Mouse (Mus musculus) heart, embryonic 13.5 days (tissue): ENCODE data around the gene Gm9913. TPM values are rescaled to one million over a fixed set of nuclear protein-coding genes. Genes with fewer than 3 reads are reported as not detected.

ENCODE experiments used
- ATAC-seq: fragments of 200-750 bp; cut with Nextera tagmentation; 2 replicates; pipeline ENCODE4 v1.8.0; 2017; ENCODE audit warnings: moderate TSS enrichment; ENCODE audit not compliant: insufficient number of reproducible peaks, low FRiP score, low TSS enrichment; ENCODE audit errors: extremely low read depth
- H3K27ac ChIP-seq: fragments of 300-500 bp; sonication (generic); replicated peaks from 2 replicates; pipeline ENCODE4 v1.5.1; 2015; ENCODE audit warnings: moderate library complexity, mild to moderate bottlenecking, inconsistent platforms
- H3K27me3 ChIP-seq: fragments of 300-500 bp; sonication (generic); replicated peaks from 2 replicates; pipeline ENCODE4 v1.6.1; 2015; ENCODE audit warnings: mild to moderate bottlenecking, inconsistent platforms
- H3K36me3 ChIP-seq: fragments of 300-500 bp; sonication (generic); 2 replicates; pipeline ENCODE4 v1.6.1; 2015; ENCODE audit warnings: mild to moderate bottlenecking, inconsistent platforms
- H3K4me1 ChIP-seq: fragments of 300-500 bp; sonication (generic); 2 replicates; pipeline ENCODE4 v1.6.1; 2015; ENCODE audit warnings: inconsistent platforms
- H3K4me2 ChIP-seq: fragments of 300-500 bp; sonication (generic); 2 replicates; pipeline ENCODE4 v1.6.1; 2015; ENCODE audit warnings: inconsistent platforms, mild to moderate bottlenecking, moderate library complexity
- H3K4me3 ChIP-seq: fragments of 300-500 bp; sonication (generic); 2 replicates; pipeline ENCODE4 v1.5.1; 2015; ENCODE audit warnings: moderate library complexity, mild to moderate bottlenecking, inconsistent platforms
- H3K9ac ChIP-seq: fragments of 300-500 bp; sonication (generic); 2 replicates; pipeline ENCODE4 v1.6.1; 2015; ENCODE audit warnings: inconsistent platforms, mild to moderate bottlenecking, moderate library complexity
- H3K9me3 ChIP-seq: fragments of 300-500 bp; sonication (generic); 2 replicates; pipeline ENCODE4 v1.6.1; 2016; ENCODE audit warnings: inconsistent platforms
- WGBS: fragments of 180-500 bp; shearing (Covaris S2); methylation state at CpG from one replicate; pipeline ENCODE4 v1.1.7; 2015; ENCODE audit warnings: mixed read lengths; 5-methylcytosine and 5-hydroxymethylcytosine counted together
- polyA plus RNA-seq: library from polyadenylated mRNA; unstranded; fragments of >200 nt; fragmentation: Nextera tagmentation; extraction: Ambion mirVana; gene quantifications from 2 replicates; pipeline ENCODE4 v1.2.1, GENCODE M21; 2015

The Gm9913 gene
- polyA plus RNA-seq, 1 experiment from 2014 or later, result 0.17 TPM

- H3K4me2 ChIP-seq, result no peak overlapping the region
- H3K9me3 ChIP-seq, result no peaks in the 10 kb centered on the region
- no peak overlapping the region for H3K27ac ChIP-seq
- no peaks in the 10 kb centered on the region for H3K27me3 ChIP-seq
- H3K4me3 ChIP-seq, result no peak overlapping the region
- no peak overlapping the region for H3K9ac ChIP-seq
- peaks cover 27% of the 10 kb centered on the region for H3K4me1 ChIP-seq
- peaks cover 34% of the 10 kb centered on the region for H3K36me3 ChIP-seq
- ATAC-seq, result no peak
- 70% methylated on average over 7 of the region's 7 CpGs for WGBS
These were observed 6.7 kb upstream of the Gm9913 start for GRCm38 (mm10) chr2:125498216-125498615.

GRCm38 (mm10) chr2:125501526-125501925 lies 3.4 kb upstream of the Gm9913 start:
- ATAC-seq, result no peak
- peaks cover 17% of the 10 kb centered on the region for H3K4me1 ChIP-seq
- 0 out of 2 replicates have a peak, but pooled peaks cover 5% of the 10 kb centered on the region for H3K27me3 ChIP-seq
- no peak overlapping the region for H3K4me2 ChIP-seq
- no peak overlapping the region for H3K9ac ChIP-seq
- peaks cover 24% of the 10 kb centered on the region for H3K36me3 ChIP-seq
- H3K27ac ChIP-seq, result no peak overlapping the region
- no peak overlapping the region for H3K4me3 ChIP-seq
- H3K9me3 ChIP-seq, result no peaks in the 10 kb centered on the region

GRCm38 (mm10) chr2:125505746-125506315 lies 942 bp downstream of the Gm9913 start:
- Histone ChIP-seq H3K27me3 (0 out of 2 replicates have a peak, but pooled peaks cover 9% of the 10 kb centered on the region), H3K4me1 (peaks cover 23% of the 10 kb centered on the region), H3K9me3 (no peaks in the 10 kb centered on the region), H3K9ac (peak overlapping the region; percentile 88), H3K27ac (peak overlapping the region; percentile 91), H3K4me3 (peak overlapping the region; percentile 81), H3K36me3 (peaks cover 13% of the 10 kb centered on the region), H3K4me2 (peak overlapping the region; percentile 90)
- WGBS, result under 1% methylated on average over 48 of the region's 48 CpGs
- peak; percentile 40 for ATAC-seq

- Histone ChIP-seq H3K27me3 (0 out of 2 replicates have a peak, but pooled peaks cover 9% of the 10 kb centered on the region), H3K4me3 (peak overlapping the region; percentile 81), H3K9me3 (no peaks in the 10 kb centered on the region), H3K4me1 (peaks cover 23% of the 10 kb centered on the region), H3K9ac (peak overlapping the region; percentile 88), H3K4me2 (peak overlapping the region; percentile 90), H3K36me3 (peaks cover 10% of the 10 kb centered on the region), H3K27ac (peak overlapping the region; percentile 91)
- ATAC-seq, result peak; percentile 69
- WGBS, result under 1% methylated on average over 37 of the region's 37 CpGs
These were observed 1.6 kb downstream of the Gm9913 start for GRCm38 (mm10) chr2:125506316-125507054.

- Histone ChIP-seq H3K4me3 (peak within 1 kb of the TSS; percentile 81), H3K27ac (peak within 1 kb of the TSS; percentile 91), H3K4me1 (peaks cover 19% of the 10 kb centered on the region), H3K27me3 (0 out of 2 replicates have a peak, but pooled peaks cover 9% of the 10 kb centered on the region), H3K4me2 (peak within 1 kb of the TSS; percentile 90), H3K9me3 (no peaks in the 10 kb centered on the region), H3K36me3 (0 out of 2 replicates have a peak, but pooled peaks cover 2% of the 10 kb centered on the region), H3K9ac (peak within 1 kb of the TSS; percentile 88)
- ATAC-seq, result no peak
- WGBS, result 79% methylated on average over 4 of the region's 4 CpGs
These were observed 3.0 kb downstream of the Gm9913 start, which contains the start of gene Fbn1 for GRCm38 (mm10) chr2:125507893-125508292. Fbn1 (minus strand) TSS chr2:125507993.

- H3K27ac ChIP-seq, result no peak overlapping the region
These were observed 3.5 kb downstream of the Gm9913 start for GRCm38 (mm10) chr2:125508381-125508780.

GRCm38 (mm10) chr2:125510752-125511151 lies 5.9 kb downstream of the Gm9913 start:
- ATAC-seq, result no peak
- H3K4me1 ChIP-seq, result peaks cover 17% of the 10 kb centered on the region
- 0 out of 2 replicates have a peak, but pooled peaks cover 4% of the 10 kb centered on the region for H3K27me3 ChIP-seq
- H3K36me3 ChIP-seq, result no peaks in the 10 kb centered on the region
- H3K9ac ChIP-seq, result no peak overlapping the region
- H3K4me2 ChIP-seq, result no peak overlapping the region
- H3K4me3 ChIP-seq, result no peak overlapping the region
- WGBS, result 68% methylated on average over 2 of the region's 2 CpGs
- H3K9me3 ChIP-seq, result no peaks in the 10 kb centered on the region
- no peak overlapping the region for H3K27ac ChIP-seq

More at GRCm38 (mm10) chr2:125508381-125508780, 3.5 kb downstream of the Gm9913 start:
- 82% methylated on average over 5 of the region's 5 CpGs for WGBS
- Histone ChIP-seq H3K9ac (no peak overlapping the region), H3K4me3 (no peak overlapping the region), H3K4me2 (no peak overlapping the region), H3K36me3 (no peaks in the 10 kb centered on the region), H3K27me3 (0 out of 2 replicates have a peak, but pooled peaks cover 9% of the 10 kb centered on the region), H3K9me3 (no peaks in the 10 kb centered on the region), H3K4me1 (peaks cover 16% of the 10 kb centered on the region)
- no peak for ATAC-seq

- Histone ChIP-seq H3K4me2 (no peak overlapping the region), H3K36me3 (no peaks in the 10 kb centered on the region), H3K27me3 (0 out of 2 replicates have a peak, but pooled peaks cover 4% of the 10 kb centered on the region), H3K9ac (no peak overlapping the region), H3K9me3 (no peaks in the 10 kb centered on the region), H3K27ac (no peak overlapping the region), H3K4me1 (peaks cover 24% of the 10 kb centered on the region), H3K4me3 (no peak overlapping the region)
- no peak for ATAC-seq
- 56% methylated on average over 4 of the region's 4 CpGs for WGBS
These were observed 7.0 kb downstream of the Gm9913 start for GRCm38 (mm10) chr2:125511898-125512297.

GRCm38 (mm10) chr2:125512544-125512943 lies 7.7 kb downstream of the Gm9913 start:
- no peaks in the 10 kb centered on the region for H3K9me3 ChIP-seq
- 70% methylated on average over 4 of the region's 4 CpGs for WGBS
- H3K9ac ChIP-seq, result no peak overlapping the region
- no peak overlapping the region for H3K4me2 ChIP-seq
- H3K27ac ChIP-seq, result no peak overlapping the region
- ATAC-seq, result no peak
- H3K27me3 ChIP-seq, result 0 out of 2 replicates have a peak, but pooled peaks cover 4% of the 10 kb centered on the region
- peaks cover 25% of the 10 kb centered on the region for H3K4me1 ChIP-seq
- H3K36me3 ChIP-seq, result no peaks in the 10 kb centered on the region
- no peak overlapping the region for H3K4me3 ChIP-seq

GRCm38 (mm10) chr2:125514391-125514790 lies 9.5 kb downstream of the Gm9913 start:
- no peak overlapping the region for H3K4me3 ChIP-seq
- H3K4me1 ChIP-seq, result peaks cover 26% of the 10 kb centered on the region
- no peak overlapping the region for H3K4me2 ChIP-seq
- H3K27ac ChIP-seq, result no peak overlapping the region
- H3K27me3 ChIP-seq, result no peaks in the 10 kb centered on the region
- H3K9me3 ChIP-seq, result no peaks in the 10 kb centered on the region
- 62% methylated on average over 3 of the region's 3 CpGs for WGBS
- no peaks in the 10 kb centered on the region for H3K36me3 ChIP-seq
- no peak for ATAC-seq
- no peak overlapping the region for H3K9ac ChIP-seq

- Histone ChIP-seq H3K4me3 (no peak overlapping the region), H3K4me2 (no peak overlapping the region), H3K27ac (peak overlapping the region; percentile 82), H3K27me3 (no peaks in the 10 kb centered on the region), H3K36me3 (no peaks in the 10 kb centered on the region), H3K4me1 (peaks cover 26% of the 10 kb centered on the region), H3K9ac (no peak overlapping the region), H3K9me3 (no peaks in the 10 kb centered on the region)
- WGBS, result 38% methylated on average over 12 of the region's 12 CpGs
- ATAC-seq, result no peak
These were observed 10.6 kb downstream of the Gm9913 start for GRCm38 (mm10) chr2:125515291-125516057.
